Mouse (Mus musculus) neural tube, embryonic 15.5 days (tissue): ENCODE measurements at regions not wholly inside any gene's neighbourhood (a gene's known extent, or its start where the extent isn't known, plus 50 kb on each side); places are given as distances from the start of the nearest gene placed in this dataset.

Experiments
- ATAC-seq: fragments of 200-750 bp; cut with Nextera tagmentation; 2 replicates; pipeline ENCODE4 v1.8.0; 2017; ENCODE audit warnings: mild to moderate bottlenecking, moderate TSS enrichment, moderate library complexity; ENCODE audit not compliant: low FRiP score
- H3K27ac ChIP-seq: fragments of 300-500 bp; sonication (generic); replicated peaks from 2 replicates; pipeline ENCODE4 v1.5.1; 2015; ENCODE audit warnings: mild to moderate bottlenecking, inconsistent platforms
- H3K27me3 ChIP-seq: fragments of 300-500 bp; sonication (generic); replicated peaks from 2 replicates; pipeline ENCODE4 v1.6.1; 2015; ENCODE audit warnings: inconsistent platforms
- H3K36me3 ChIP-seq: fragments of 300-500 bp; sonication (generic); 2 replicates; pipeline ENCODE4 v1.6.1; 2015; ENCODE audit warnings: inconsistent platforms
- H3K4me1 ChIP-seq: fragments of 300-500 bp; sonication (generic); 2 replicates; pipeline ENCODE4 v1.6.1; 2015; ENCODE audit warnings: inconsistent platforms
- H3K4me2 ChIP-seq: fragments of 300-500 bp; sonication (generic); 2 replicates; pipeline ENCODE4 v1.6.1; 2015; ENCODE audit warnings: inconsistent platforms, mild to moderate bottlenecking, moderate library complexity
- H3K4me3 ChIP-seq: fragments of 300-500 bp; sonication (generic); replicated peaks from 2 replicates; pipeline ENCODE4 v1.5.1; 2015; ENCODE audit warnings: mild to moderate bottlenecking, inconsistent platforms
- H3K9ac ChIP-seq: fragments of 300-500 bp; sonication (generic); replicated peaks from 2 replicates; pipeline ENCODE4 v1.6.1; 2015; ENCODE audit warnings: mild to moderate bottlenecking, inconsistent platforms
- H3K9me3 ChIP-seq: fragments of 300-500 bp; sonication (generic); replicated peaks from 2 replicates; pipeline ENCODE4 v1.6.1; 2016; ENCODE audit warnings: inconsistent platforms
- WGBS: fragments of 180-500 bp; shearing (Covaris S2); methylation state at CpG from one replicate; pipeline ENCODE4 v1.1.7; 2015; ENCODE audit warnings: mixed read lengths; 5-methylcytosine and 5-hydroxymethylcytosine counted together

DNA sequence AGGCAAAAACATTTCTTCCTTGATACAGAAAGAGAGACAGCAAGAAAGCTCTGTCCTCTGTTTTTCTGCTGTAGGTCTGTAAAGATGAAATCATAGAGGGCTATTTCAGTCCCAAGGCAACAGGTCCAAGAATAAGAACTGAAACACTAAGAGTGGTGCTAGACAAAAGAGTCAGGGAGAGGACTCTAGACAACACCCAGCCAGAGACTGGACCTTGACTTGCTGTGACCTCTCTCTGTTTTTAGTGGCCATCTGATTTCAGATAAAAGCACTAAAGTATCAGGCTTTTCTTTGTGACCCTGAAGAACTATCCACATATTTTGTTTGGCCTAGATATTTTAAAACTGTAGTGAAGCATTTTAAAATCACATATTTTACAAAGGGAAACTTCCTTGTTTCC lies 171.6 kb upstream of the Clec14a start:
- Histone ChIP-seq H3K4me2 (no peak overlapping the region), H3K36me3 (no peaks in the 10 kb centered on the region), H3K9ac (no peak overlapping the region), H3K4me1 (no peaks in the 10 kb centered on the region), H3K27me3 (no peaks in the 10 kb centered on the region), H3K9me3 (no peaks in the 10 kb centered on the region), H3K27ac (no peak overlapping the region), H3K4me3 (no peak overlapping the region)
- no peak for ATAC-seq

DNA sequence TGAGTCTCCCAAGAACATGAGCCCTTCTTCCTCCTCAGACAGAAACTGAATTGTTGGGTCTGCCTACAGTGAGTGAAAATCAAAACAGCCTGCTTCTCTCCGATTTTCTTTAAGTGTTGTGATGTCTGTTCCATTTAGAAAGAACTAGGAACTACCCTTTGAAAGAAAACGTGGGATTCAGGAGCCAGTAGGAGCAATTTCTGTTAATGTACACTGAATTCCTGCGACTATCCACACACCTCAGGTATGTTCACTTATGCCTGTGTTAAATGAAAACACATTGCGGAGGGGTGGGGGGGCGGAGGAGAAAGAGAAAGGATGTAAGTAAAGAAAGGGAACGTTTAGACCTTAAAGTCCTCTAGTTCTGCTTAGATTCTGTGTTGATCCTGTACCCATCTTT lies 167.9 kb upstream of the Clec14a start:
- no peak overlapping the region for H3K4me3 ChIP-seq
- H3K36me3 ChIP-seq: no peaks in the 10 kb centered on the region
- H3K27ac ChIP-seq: no peak overlapping the region
- 91% methylated on average over 6 of the region's 6 CpGs for WGBS
- no peaks in the 10 kb centered on the region for H3K27me3 ChIP-seq
- no peak for ATAC-seq
- no peaks in the 10 kb centered on the region for H3K9me3 ChIP-seq
- H3K4me1 ChIP-seq: no peaks in the 10 kb centered on the region
- no peak overlapping the region for H3K4me2 ChIP-seq
- no peak overlapping the region for H3K9ac ChIP-seq

DNA sequence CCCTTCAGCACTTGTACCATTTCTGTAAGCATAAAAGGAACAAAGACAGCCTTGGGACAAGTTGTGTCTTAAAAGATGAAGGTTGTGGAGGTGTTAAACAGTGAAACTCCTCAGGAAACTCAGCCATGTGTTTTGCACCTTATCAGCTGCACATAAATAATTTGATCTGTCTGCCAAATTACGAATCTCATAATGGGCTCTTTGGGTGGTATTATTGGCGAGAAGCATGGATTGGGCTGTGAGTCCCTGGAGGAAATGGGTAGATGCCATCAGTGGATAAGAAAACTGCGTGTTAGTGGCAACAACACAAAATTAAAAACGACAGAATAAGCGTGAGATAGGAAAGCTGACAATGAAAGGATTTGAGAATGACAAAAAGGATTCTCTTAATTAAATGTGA lies 165.4 kb upstream of the Clec14a start:
- H3K9me3 ChIP-seq: no peaks in the 10 kb centered on the region
- H3K4me3 ChIP-seq: no peak overlapping the region
- no peak overlapping the region for H3K4me2 ChIP-seq
- no peak for ATAC-seq
- no peaks in the 10 kb centered on the region for H3K27me3 ChIP-seq
- H3K27ac ChIP-seq: no peak overlapping the region
- H3K4me1 ChIP-seq: no peaks in the 10 kb centered on the region
- H3K36me3 ChIP-seq: no peaks in the 10 kb centered on the region
- 51% methylated on average over 5 of the region's 5 CpGs for WGBS
- H3K9ac ChIP-seq: no peak overlapping the region

DNA sequence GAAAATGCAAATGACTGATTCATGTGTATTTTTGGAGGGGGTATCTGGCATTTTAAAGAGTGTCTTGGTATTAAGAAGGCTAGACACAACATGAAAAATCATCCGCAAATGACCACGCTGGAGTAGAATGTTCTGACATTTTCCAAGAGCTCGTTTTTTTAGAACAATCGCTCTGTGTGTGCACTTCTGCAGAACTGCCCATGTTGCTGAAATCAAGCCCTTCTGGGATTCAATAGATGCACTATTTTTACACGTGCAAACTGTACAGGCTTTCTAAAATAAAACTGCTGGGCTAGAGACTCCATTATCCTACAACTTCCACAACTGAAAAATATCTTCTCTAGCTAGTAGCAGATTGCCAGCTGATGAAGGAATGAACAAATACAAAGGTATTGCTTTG lies 160.8 kb upstream of the Clec14a start:
- Histone ChIP-seq H3K4me2 (no peak overlapping the region), H3K27ac (no peak overlapping the region), H3K4me1 (no peaks in the 10 kb centered on the region), H3K27me3 (no peaks in the 10 kb centered on the region), H3K9me3 (no peaks in the 10 kb centered on the region), H3K9ac (no peak overlapping the region), H3K4me3 (no peak overlapping the region), H3K36me3 (no peaks in the 10 kb centered on the region)
- ATAC-seq: no peak
- WGBS: 70% methylated on average over 5 of the region's 5 CpGs

DNA sequence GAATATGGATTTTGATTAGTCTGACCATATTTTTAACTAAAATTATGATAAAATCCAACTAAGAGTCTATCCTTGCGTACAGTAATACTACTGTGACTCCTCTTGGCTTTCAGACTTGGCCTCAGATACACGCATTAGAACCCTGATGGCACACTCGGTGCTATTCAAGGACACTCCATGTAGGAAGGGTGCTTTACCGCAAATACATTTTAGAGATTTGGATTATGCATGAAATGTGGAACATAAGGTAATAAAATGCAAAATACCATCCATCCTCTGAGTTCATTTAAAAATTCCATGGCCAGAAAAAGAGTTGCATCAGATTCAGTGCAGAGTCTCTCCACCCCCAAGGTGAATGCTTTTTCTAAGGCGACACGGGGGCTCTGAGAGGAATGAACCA lies 157.7 kb upstream of the Clec14a start:
- no peaks in the 10 kb centered on the region for H3K9me3 ChIP-seq
- no peaks in the 10 kb centered on the region for H3K36me3 ChIP-seq
- no peak overlapping the region for H3K4me3 ChIP-seq
- no peak overlapping the region for H3K4me2 ChIP-seq
- no peaks in the 10 kb centered on the region for H3K27me3 ChIP-seq
- ATAC-seq: no peak
- no peak overlapping the region for H3K9ac ChIP-seq
- H3K27ac ChIP-seq: no peak overlapping the region
- 82% methylated on average over 6 of the region's 6 CpGs for WGBS
- no peaks in the 10 kb centered on the region for H3K4me1 ChIP-seq

DNA sequence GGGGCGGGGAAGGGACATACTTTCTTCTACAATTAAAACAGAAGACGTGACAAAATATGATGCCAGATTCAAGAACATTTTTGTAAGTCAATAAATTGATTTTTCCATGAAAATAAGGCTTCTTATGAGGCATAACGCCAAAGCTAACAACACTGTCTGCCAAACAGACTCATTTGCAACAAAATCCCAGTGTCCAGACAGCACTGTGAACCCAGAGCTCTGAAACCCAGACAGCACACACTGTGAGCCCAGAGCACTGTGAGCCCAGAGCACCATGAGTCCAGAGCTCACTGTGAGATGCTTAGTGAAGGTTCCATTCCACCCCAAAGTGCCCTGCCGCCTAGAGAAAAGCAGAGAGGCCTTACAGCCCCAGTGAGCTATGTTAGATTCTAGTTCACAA lies 156.9 kb upstream of the Clec14a start:
- H3K4me1 ChIP-seq: no peaks in the 10 kb centered on the region
- H3K27ac ChIP-seq: no peak overlapping the region
- WGBS: 82% methylated on average over 4 of the region's 4 CpGs
- no peaks in the 10 kb centered on the region for H3K27me3 ChIP-seq
- H3K9ac ChIP-seq: no peak overlapping the region
- H3K4me2 ChIP-seq: no peak overlapping the region
- no peak for ATAC-seq
- no peak overlapping the region for H3K4me3 ChIP-seq
- no peaks in the 10 kb centered on the region for H3K9me3 ChIP-seq
- no peaks in the 10 kb centered on the region for H3K36me3 ChIP-seq

DNA sequence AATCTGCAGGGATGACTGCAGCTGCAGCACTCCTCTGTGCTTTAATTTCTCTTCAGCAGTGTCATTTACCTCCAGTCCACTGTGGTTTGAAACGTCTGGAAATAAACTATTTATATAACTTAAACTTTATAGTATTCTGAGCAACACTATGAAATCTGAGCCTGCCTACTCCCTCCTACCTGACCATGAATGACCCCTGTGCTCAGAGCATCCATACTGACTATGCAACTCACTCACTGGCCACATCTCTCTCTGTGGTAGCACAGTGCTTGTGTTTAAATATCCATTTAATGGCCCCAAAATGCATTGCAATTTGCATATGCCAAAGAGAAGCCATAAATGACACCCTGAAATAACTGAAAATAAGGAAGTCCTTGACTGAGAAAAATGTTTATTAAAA lies 154.5 kb upstream of the Clec14a start:
- no peak for ATAC-seq
- Histone ChIP-seq H3K4me1 (no peaks in the 10 kb centered on the region), H3K27ac (no peak overlapping the region), H3K4me3 (no peak overlapping the region), H3K36me3 (no peaks in the 10 kb centered on the region), H3K27me3 (no peaks in the 10 kb centered on the region), H3K4me2 (no peak overlapping the region), H3K9ac (no peak overlapping the region), H3K9me3 (no peaks in the 10 kb centered on the region)
- WGBS: 24% methylated on average over 1 of the region's 1 CpGs

DNA sequence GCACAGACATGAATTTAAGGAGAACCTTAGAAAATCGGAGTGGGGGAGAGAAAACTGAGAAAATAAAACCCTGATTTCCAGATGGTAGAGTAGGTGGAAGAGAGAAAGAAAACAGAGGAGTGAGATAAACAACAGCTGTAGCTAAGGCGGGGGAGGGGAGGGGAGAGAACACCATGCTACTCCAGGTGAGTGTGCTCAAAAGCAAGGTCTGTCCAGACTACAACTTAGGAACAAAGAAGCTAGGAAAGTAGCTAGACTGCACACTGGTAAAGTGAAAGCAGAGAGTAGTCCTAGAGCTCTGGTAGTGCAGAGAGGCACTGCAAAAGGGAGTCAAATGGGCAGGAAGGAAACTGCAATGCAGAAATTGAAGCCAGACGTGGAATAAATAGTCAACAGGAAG lies 132.8 kb upstream of the Clec14a start:
- no peak for ATAC-seq
- H3K9me3 ChIP-seq: no peaks in the 10 kb centered on the region
- H3K4me1 ChIP-seq: no peaks in the 10 kb centered on the region
- H3K9ac ChIP-seq: no peak overlapping the region
- no peak overlapping the region for H3K27ac ChIP-seq
- no peak overlapping the region for H3K4me3 ChIP-seq
- H3K27me3 ChIP-seq: no peaks in the 10 kb centered on the region
- WGBS: 78% methylated on average over 3 of the region's 3 CpGs
- H3K36me3 ChIP-seq: no peaks in the 10 kb centered on the region
- no peak overlapping the region for H3K4me2 ChIP-seq

DNA sequence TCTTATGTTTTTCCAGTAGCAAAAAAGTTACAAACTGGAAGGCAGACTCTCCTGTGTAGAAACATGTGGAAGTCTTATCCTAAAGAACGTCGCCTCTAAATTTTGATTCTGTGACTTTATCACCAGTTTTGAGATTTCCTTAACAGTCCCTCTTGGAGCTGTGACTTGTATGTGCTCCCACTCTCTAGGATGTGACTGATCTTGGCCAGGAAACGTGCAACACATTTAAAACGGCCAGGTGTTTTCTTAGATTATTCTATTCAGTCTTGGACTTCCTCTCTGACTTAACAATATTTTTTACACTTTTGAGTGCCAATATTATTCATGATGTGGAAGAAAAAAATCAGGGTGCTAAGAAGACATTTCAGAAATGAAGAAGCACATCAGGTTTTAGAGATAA lies 91.2 kb upstream of the Clec14a start:
- Histone ChIP-seq H3K4me3 (no peak overlapping the region), H3K4me1 (no peaks in the 10 kb centered on the region), H3K27ac (no peak overlapping the region), H3K36me3 (no peaks in the 10 kb centered on the region), H3K27me3 (no peaks in the 10 kb centered on the region), H3K9ac (no peak overlapping the region), H3K9me3 (no peaks in the 10 kb centered on the region), H3K4me2 (no peak overlapping the region)
- ATAC-seq: no peak
- 83% methylated on average over 4 of the region's 4 CpGs for WGBS

DNA sequence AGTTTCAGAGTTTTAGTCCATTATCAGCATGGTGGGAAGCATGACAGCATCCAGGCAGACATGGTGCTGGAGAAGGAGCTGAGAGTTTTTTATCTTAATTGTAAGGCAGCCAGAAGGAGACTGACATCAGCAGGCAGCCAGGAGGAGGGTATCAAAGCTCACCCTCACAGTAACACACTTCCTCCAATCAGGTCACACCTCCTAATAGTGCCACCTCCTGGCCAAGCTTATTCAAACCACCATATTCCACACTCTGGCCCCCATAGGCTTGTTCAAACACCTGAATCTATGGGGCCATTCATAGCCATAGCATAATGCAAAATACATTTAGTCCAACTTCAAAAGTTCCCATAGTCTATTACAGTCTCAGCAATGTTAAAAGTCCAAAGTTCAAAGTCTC lies 65.1 kb upstream of the Clec14a start:
- no peak for ATAC-seq
- Histone ChIP-seq H3K27ac (no peak overlapping the region), H3K9ac (no peak overlapping the region), H3K36me3 (no peaks in the 10 kb centered on the region), H3K27me3 (no peaks in the 10 kb centered on the region), H3K9me3 (no peaks in the 10 kb centered on the region), H3K4me3 (no peak overlapping the region), H3K4me2 (no peak overlapping the region), H3K4me1 (no peaks in the 10 kb centered on the region)

DNA sequence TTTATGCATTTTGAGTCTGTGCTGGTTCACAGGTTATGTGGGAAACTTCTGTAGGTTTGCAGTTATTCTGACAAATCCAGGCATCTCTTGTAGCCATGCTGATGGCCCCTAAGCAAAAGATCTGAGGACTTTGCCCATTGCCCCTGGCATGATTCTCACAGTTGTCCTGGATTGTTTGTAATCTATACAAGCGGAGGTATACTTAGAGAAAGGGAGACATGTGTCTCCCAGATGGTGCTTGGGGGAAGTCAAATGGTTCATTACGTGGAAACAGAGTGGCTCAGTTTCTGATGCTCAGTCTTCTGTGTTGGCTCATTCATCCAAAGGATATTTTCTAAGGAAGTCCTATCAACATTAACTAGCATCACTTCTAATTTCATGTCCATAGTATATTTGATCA lies 60.8 kb upstream of the Clec14a start:
- Histone ChIP-seq H3K4me3 (no peak overlapping the region), H3K36me3 (no peaks in the 10 kb centered on the region), H3K27ac (no peak overlapping the region), H3K9ac (no peak overlapping the region), H3K4me2 (no peak overlapping the region), H3K4me1 (no peaks in the 10 kb centered on the region), H3K27me3 (no peaks in the 10 kb centered on the region), H3K9me3 (no peaks in the 10 kb centered on the region)
- no peak for ATAC-seq
- WGBS: 81% methylated on average over 2 of the region's 2 CpGs

DNA sequence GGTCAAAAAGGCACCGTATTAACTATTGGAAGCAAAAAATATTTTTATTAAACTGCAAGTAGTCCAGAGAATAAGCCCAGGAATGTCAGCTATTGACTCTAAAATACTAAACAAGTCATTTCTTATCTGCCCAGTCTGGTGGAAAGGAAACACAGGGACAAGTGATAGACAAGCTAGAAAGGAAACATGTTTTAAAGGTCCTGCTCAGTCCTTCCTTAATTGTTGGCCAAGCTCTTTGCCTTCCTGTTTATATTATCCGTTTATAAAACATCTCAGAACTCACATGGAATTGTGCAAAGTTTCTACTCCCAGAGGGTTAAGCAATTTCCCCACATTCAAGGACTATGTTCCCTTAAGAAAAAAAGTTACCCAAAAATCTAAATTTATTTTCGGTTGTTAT lies 54.9 kb upstream of the Clec14a start:
- 85% methylated on average over 3 of the region's 3 CpGs for WGBS
- no peaks in the 10 kb centered on the region for H3K9me3 ChIP-seq
- H3K4me2 ChIP-seq: no peak overlapping the region
- no peak for ATAC-seq
- H3K9ac ChIP-seq: no peak overlapping the region
- H3K27me3 ChIP-seq: no peaks in the 10 kb centered on the region
- H3K27ac ChIP-seq: no peak overlapping the region
- no peaks in the 10 kb centered on the region for H3K4me1 ChIP-seq
- H3K36me3 ChIP-seq: no peaks in the 10 kb centered on the region
- H3K4me3 ChIP-seq: no peak overlapping the region
